Mouse (Mus musculus) stomach, postnatal 0 days (tissue): ENCODE results near the gene Ppp2r2c. TPM values are rescaled to one million over a fixed set of nuclear protein-coding genes. Genes with fewer than 3 reads are reported as not detected.

Experiments used
- ATAC-seq: fragments of 200-750 bp; cut with Nextera tagmentation; 2 replicates; pipeline ENCODE4 v1.8.0; 2017; ENCODE audit not compliant: low FRiP score, low TSS enrichment
- DNase-seq: peaks from one replicate; pipeline ENCODE4 v3.0.0-alpha.2; 2016; ENCODE audit warnings: low spot score
- H3K27ac ChIP-seq: fragments of 300-500 bp; sonication (generic); replicated peaks from 2 replicates; pipeline ENCODE4 v1.5.1; 2014; ENCODE audit warnings: mild to moderate bottlenecking, control low read depth
- H3K27me3 ChIP-seq: fragments of 300-500 bp; sonication (generic); 2 replicates; pipeline ENCODE4 v1.6.1; 2014; ENCODE audit warnings: low read length; ENCODE audit not compliant: control insufficient read depth, insufficient read depth
- H3K36me3 ChIP-seq: fragments of 300-500 bp; sonication (generic); 2 replicates; pipeline ENCODE4 v1.6.1; 2014; ENCODE audit warnings: low read length, mixed read lengths; ENCODE audit not compliant: control insufficient read depth, insufficient read depth
- H3K4me1 ChIP-seq: fragments of 300-500 bp; sonication (generic); replicated peaks from 2 replicates; pipeline ENCODE4 v1.6.1; 2014; ENCODE audit warnings: antibody characterized with exemption; ENCODE audit not compliant: control insufficient read depth, insufficient read depth
- H3K4me2 ChIP-seq: fragments of 300-500 bp; sonication (generic); replicated peaks from 2 replicates; pipeline ENCODE4 v1.6.1; 2014; ENCODE audit warnings: low read depth, mild to moderate bottlenecking, control low read depth, moderate library complexity
- H3K4me3 ChIP-seq: fragments of 300-500 bp; sonication (generic); 2 replicates; pipeline ENCODE4 v1.5.1; 2014; ENCODE audit warnings: low read depth, low read length, control low read depth
- H3K9ac ChIP-seq: fragments of 300-500 bp; sonication (generic); 2 replicates; pipeline ENCODE4 v1.6.1; 2014; ENCODE audit warnings: mild to moderate bottlenecking, low read length, control low read depth, mixed read lengths
- H3K9me3 ChIP-seq: fragments of 300-500 bp; sonication (generic); 2 replicates; pipeline ENCODE4 v1.6.1; 2016; ENCODE audit warnings: low read length; ENCODE audit not compliant: control insufficient read depth
- CTCF ChIP-seq: IDR thresholded peaks from 2 replicates; pipeline ENCODE4 v1.5.1; 2016; ENCODE audit warnings: antibody characterized with exemption, low read depth, mild to moderate bottlenecking, moderate library complexity
- EP300 ChIP-seq: optimal IDR thresholded peaks from 2 replicates; pipeline ENCODE3; 2016; ENCODE audit warnings: antibody characterized with exemption
- WGBS: fragments of 180-500 bp; shearing (Covaris S2); extraction: QIAGEN DNeasy Blood & Tissue Kit; methylation state at CpG from one replicate; pipeline ENCODE4 v1.1.7; 2014; 5-methylcytosine and 5-hydroxymethylcytosine counted together
- polyA plus RNA-seq: library from polyadenylated mRNA; unstranded; fragments of >200 nt; fragmentation: Nextera tagmentation; extraction: Ambion mirVana; gene quantifications from 2 replicates; pipeline ENCODE4 v1.2.1, GENCODE M21; 2015

Ppp2r2c gene
- polyA plus RNA-seq, 1 experiment from 2014 or later = 0.93 TPM

- Histone ChIP-seq H3K4me1 (no peaks in the 10 kb centered on the region), H3K4me2 (no peak overlapping the region), H3K4me3 (no peak overlapping the region), H3K9ac (no peak overlapping the region), H3K27ac (no peak overlapping the region), H3K36me3 (no peaks in the 10 kb centered on the region), H3K9me3 (no peaks in the 10 kb centered on the region), H3K27me3 (no peaks in the 10 kb centered on the region)
- TF ChIP-seq CTCF (peak; percentile 26; the same call in 1 of the 2 replicates), EP300 (no peak)
- ATAC-seq (no peak), DNase-seq (no peak)
- WGBS = 91% methylated on average over 2 of the region's 2 CpGs
These were observed 74.1 kb downstream of the Ppp2r2c start for GRCm38 (mm10) chr5:36942446-36942845.

GRCm38 (mm10) chr5:36944552-36944951 is 76.2 kb downstream of the Ppp2r2c start:
- no peak overlapping the region for H3K9ac ChIP-seq
- no peaks in the 10 kb centered on the region for H3K27me3 ChIP-seq
- WGBS = 47% methylated on average over 5 of the region's 5 CpGs
- ATAC-seq (no peak), DNase-seq (no peak)
- TF ChIP-seq EP300 (no peak), CTCF (no peak)
- no peaks in the 10 kb centered on the region for H3K36me3 ChIP-seq
- H3K9me3 ChIP-seq = no peaks in the 10 kb centered on the region
- no peak overlapping the region for H3K4me2 ChIP-seq
- no peak overlapping the region for H3K27ac ChIP-seq
- H3K4me3 ChIP-seq = no peak overlapping the region
- H3K4me1 ChIP-seq = no peaks in the 10 kb centered on the region

GRCm38 (mm10) chr5:36945102-36945701 is 76.9 kb downstream of the Ppp2r2c start:
- no peak for ATAC-seq

GRCm38 (mm10) chr5:36945713-36946112 is 77.4 kb downstream of the Ppp2r2c start:
- Histone ChIP-seq H3K9me3 (no peaks in the 10 kb centered on the region), H3K9ac (no peak overlapping the region), H3K27ac (no peak overlapping the region), H3K4me3 (no peak overlapping the region), H3K36me3 (no peaks in the 10 kb centered on the region), H3K4me1 (no peaks in the 10 kb centered on the region), H3K27me3 (no peaks in the 10 kb centered on the region), H3K4me2 (no peak overlapping the region)
- WGBS = 60% methylated on average over 2 of the region's 2 CpGs
- no peak for TF ChIP-seq EP300
- no peak for TF ChIP-seq CTCF
- no peak for ATAC-seq
- DNase-seq = no peak

More at GRCm38 (mm10) chr5:36945102-36945701, 76.9 kb downstream of the Ppp2r2c start:
- H3K36me3 ChIP-seq = no peaks in the 10 kb centered on the region
- WGBS = 42% methylated on average over 8 of the region's 8 CpGs
- no peak overlapping the region for H3K27ac ChIP-seq
- DNase-seq = no peak
- H3K9ac ChIP-seq = no peak overlapping the region
- no peaks in the 10 kb centered on the region for H3K4me1 ChIP-seq
- no peak overlapping the region for H3K4me2 ChIP-seq
- TF ChIP-seq EP300 = no peak
- no peak for TF ChIP-seq CTCF
- no peak overlapping the region for H3K4me3 ChIP-seq
- H3K27me3 ChIP-seq = no peaks in the 10 kb centered on the region
- H3K9me3 ChIP-seq = no peaks in the 10 kb centered on the region

GRCm38 (mm10) chr5:36946445-36946844 is 78.1 kb downstream of the Ppp2r2c start:
- DNase-seq (peak; percentile 57), ATAC-seq (no peak; the same call in 1 of the 2 replicates)
- TF ChIP-seq EP300 = no peak
- peak; percentile 95 for TF ChIP-seq CTCF
- Histone ChIP-seq H3K9me3 (no peaks in the 10 kb centered on the region), H3K4me3 (no peak overlapping the region), H3K36me3 (no peaks in the 10 kb centered on the region), H3K27ac (no peak overlapping the region), H3K9ac (no peak overlapping the region), H3K4me1 (no peaks in the 10 kb centered on the region), H3K4me2 (no peak overlapping the region), H3K27me3 (no peaks in the 10 kb centered on the region)
- WGBS = 10% methylated on average over 5 of the region's 5 CpGs

- H3K4me1 ChIP-seq = no peaks in the 10 kb centered on the region
- ATAC-seq (peak; percentile 72), DNase-seq (peak; percentile 77)
- no peak for TF ChIP-seq EP300
- peak; percentile 96 for TF ChIP-seq CTCF
- H3K9me3 ChIP-seq = no peaks in the 10 kb centered on the region
- H3K4me3 ChIP-seq = no peak overlapping the region
- no peak overlapping the region for H3K27ac ChIP-seq
- WGBS = 7% methylated on average over 3 of the region's 3 CpGs
- H3K4me2 ChIP-seq = no peak overlapping the region
- no peaks in the 10 kb centered on the region for H3K27me3 ChIP-seq
- no peak overlapping the region for H3K9ac ChIP-seq
- H3K36me3 ChIP-seq = no peaks in the 10 kb centered on the region
These were observed 80.5 kb downstream of the Ppp2r2c start for GRCm38 (mm10) chr5:36948831-36949230.
